Mouse (Mus musculus): ENCODE data around the gene Abca7.
"Not testable (repeated sequence)": the region's sequence is repeated elsewhere in the genome, so short reads cannot be mapped to it uniquely, and the experiment has no call there.

Abca7 gene

GRCm38 (mm10) chr10:79996272-79997033 lies at the start of gene Abca7:
Gene Abca7 (plus strand): TSS chr10:79996494.
- DNase-seq (ENCODE audit: low read depth, low spot score) = peak; percentile 95

- DNase-seq (ENCODE audit: low read depth, low spot score) = no peak
These were observed 49.5 kb upstream of the Abca7 start for GRCm38 (mm10) chr10:79946752-79947322.

GRCm38 (mm10) chr10:79947502-79947901 lies 48.8 kb upstream of the Abca7 start:
- DNase-seq (ENCODE audit: low read depth, low spot score) = no peak

GRCm38 (mm10) chr10:79949873-79950272 lies 46.4 kb upstream of the Abca7 start:
- no peak for DNase-seq (ENCODE audit: low read depth, low spot score)

- DNase-seq (ENCODE audit: low read depth, low spot score) = no peak
These were observed 45.6 kb upstream of the Abca7 start for GRCm38 (mm10) chr10:79950661-79951060.

GRCm38 (mm10) chr10:79953946-79954345 lies 42.3 kb upstream of the Abca7 start:
- DNase-seq (ENCODE audit: low read depth, low spot score) = no peak

GRCm38 (mm10) chr10:79955691-79956090 lies 40.6 kb upstream of the Abca7 start:
- no peak for DNase-seq (ENCODE audit: low read depth, low spot score)

GRCm38 (mm10) chr10:79956643-79957154 lies 39.6 kb upstream of the Abca7 start:
- DNase-seq (ENCODE audit: low read depth, low spot score) = no peak

- DNase-seq (ENCODE audit: low read depth, low spot score) = peak; percentile 87
These were observed 38.0 kb upstream of the Abca7 start for GRCm38 (mm10) chr10:79958140-79958816.

GRCm38 (mm10) chr10:79959412-79959811 lies 36.9 kb upstream of the Abca7 start:
- DNase-seq (ENCODE audit: low read depth, low spot score) = not testable (repeated sequence)

- peak; percentile 100 for DNase-seq (ENCODE audit: low read depth, low spot score)
These were observed 36.3 kb upstream of the Abca7 start, which contains the start of gene Wdr18 for GRCm38 (mm10) chr10:79959847-79960601. Gene Wdr18 (plus strand): TSS chr10:79960152.

- no peak for DNase-seq (ENCODE audit: low read depth, low spot score)
These were observed 35.5 kb upstream of the Abca7 start for GRCm38 (mm10) chr10:79960671-79961294.

GRCm38 (mm10) chr10:79964727-79965126 lies 31.6 kb upstream of the Abca7 start:
- no peak for DNase-seq (ENCODE audit: low read depth, low spot score)

- DNase-seq (ENCODE audit: low read depth, low spot score) = no peak
These were observed 31.0 kb upstream of the Abca7 start for GRCm38 (mm10) chr10:79965325-79965724.

- DNase-seq (ENCODE audit: low read depth, low spot score) = no peak
These were observed 29.4 kb upstream of the Abca7 start for GRCm38 (mm10) chr10:79966886-79967400.

GRCm38 (mm10) chr10:79968181-79968580 lies 28.1 kb upstream of the Abca7 start:
- DNase-seq (ENCODE audit: low read depth, low spot score) = no peak

- no peak for DNase-seq (ENCODE audit: low read depth, low spot score)
These were observed 27.1 kb upstream of the Abca7 start for GRCm38 (mm10) chr10:79969124-79969568.

- DNase-seq (ENCODE audit: low read depth, low spot score) = no peak
These were observed 25.7 kb upstream of the Abca7 start, which contains the start of gene Grin3b for GRCm38 (mm10) chr10:79970415-79971182. Gene Grin3b (plus strand): TSS chr10:79970715.

- no peak for DNase-seq (ENCODE audit: low read depth, low spot score)
These were observed 25.2 kb upstream of the Abca7 start for GRCm38 (mm10) chr10:79971183-79971497.

- DNase-seq (ENCODE audit: low read depth, low spot score) = no peak
These were observed 23.5 kb upstream of the Abca7 start for GRCm38 (mm10) chr10:79972831-79973230.
